Mouse (Mus musculus): ENCODE measurements around the gene Scaf11. TPM values are rescaled to one million over a fixed set of nuclear protein-coding genes. Genes with fewer than 3 reads are reported as not detected.

Scaf11 gene
- polyA plus RNA-seq, 2 experiments, result 51.4 to 93.7 TPM

GRCm38 (mm10) chr15:96395071-96395470, 65.6 kb downstream of the Scaf11 start:
- Histone ChIP-seq H3K36me3 (ENCODE audit: control insufficient read depth, insufficient read depth, low read length) (peaks cover 81% of the 10 kb centered on the region), H3K9me3 (ENCODE audit: control insufficient read depth, low read length) (no peaks in the 10 kb centered on the region), H3K4me2 (replicated peaks; ENCODE audit: low read depth, low read length, severe bottlenecking) (no peak overlapping the region), H3K4me1 (ENCODE audit: control insufficient read depth, insufficient read depth, low read length) (no peaks in the 10 kb centered on the region), H3K9ac (ENCODE audit: low read depth, low read length, severe bottlenecking) (no peak overlapping the region), H3K27me3 (ENCODE audit: control insufficient read depth, insufficient read depth, low read length) (no peaks in the 10 kb centered on the region), H3K4me3 (replicated peaks; ENCODE audit: low read length) (no peak overlapping the region), H3K27ac (replicated peaks; ENCODE audit: low read depth, low read length) (no peak overlapping the region)
- DNase-seq (ENCODE audit: low spot score), result no peak
- no peak for TF ChIP-seq POLR2A (IDR thresholded peaks at IDR 0.05; ENCODE audit: borderline replicate concordance, extremely low read depth, insufficient read depth, insufficient read length)
- ATAC-seq (ENCODE audit: low FRiP score, low read depth), result no peak
- WGBS, result 95% methylated on average over 6 of the region's 6 CpGs

- Histone ChIP-seq H3K27ac (replicated peaks; ENCODE audit: low read depth, low read length) (no peak overlapping the region), H3K36me3 (ENCODE audit: control insufficient read depth, insufficient read depth, low read length) (peaks cover 76% of the 10 kb centered on the region), H3K9ac (ENCODE audit: low read depth, low read length, severe bottlenecking) (no peak overlapping the region), H3K4me2 (replicated peaks; ENCODE audit: low read depth, low read length, severe bottlenecking) (no peak overlapping the region), H3K4me1 (ENCODE audit: control insufficient read depth, insufficient read depth, low read length) (no peaks in the 10 kb centered on the region), H3K27me3 (ENCODE audit: control insufficient read depth, insufficient read depth, low read length) (no peaks in the 10 kb centered on the region), H3K4me3 (replicated peaks; ENCODE audit: low read length) (no peak overlapping the region), H3K9me3 (ENCODE audit: control insufficient read depth, low read length) (no peaks in the 10 kb centered on the region)
- 90% methylated on average over 3 of the region's 3 CpGs for WGBS
- ATAC-seq (ENCODE audit: low FRiP score, low read depth), result no peak
- TF ChIP-seq POLR2A (IDR thresholded peaks at IDR 0.05; ENCODE audit: borderline replicate concordance, extremely low read depth, insufficient read depth, insufficient read length), result no peak
- no peak for DNase-seq (ENCODE audit: low spot score)
These were observed 67.8 kb downstream of the Scaf11 start for GRCm38 (mm10) chr15:96392878-96393277.

GRCm38 (mm10) chr15:96388565-96388964, 72.1 kb downstream of the Scaf11 start:
- Histone ChIP-seq H3K4me1 (ENCODE audit: control insufficient read depth, insufficient read depth, low read length) (no peaks in the 10 kb centered on the region), H3K27me3 (ENCODE audit: control insufficient read depth, insufficient read depth, low read length) (no peaks in the 10 kb centered on the region), H3K9me3 (ENCODE audit: control insufficient read depth, low read length) (no peaks in the 10 kb centered on the region), H3K4me2 (replicated peaks; ENCODE audit: low read depth, low read length, severe bottlenecking) (no peak overlapping the region), H3K27ac (replicated peaks; ENCODE audit: low read depth, low read length) (no peak overlapping the region), H3K9ac (ENCODE audit: low read depth, low read length, severe bottlenecking) (no peak overlapping the region), H3K36me3 (ENCODE audit: control insufficient read depth, insufficient read depth, low read length) (peaks cover 69% of the 10 kb centered on the region), H3K4me3 (replicated peaks; ENCODE audit: low read length) (no peak overlapping the region)
- no peak for DNase-seq (ENCODE audit: low spot score)
- no peak for ATAC-seq (ENCODE audit: low FRiP score, low read depth)
- WGBS, result 67% methylated on average over 1 of the region's 1 CpGs
- TF ChIP-seq POLR2A (IDR thresholded peaks at IDR 0.05; ENCODE audit: borderline replicate concordance, extremely low read depth, insufficient read depth, insufficient read length), result no peak

- DNase-seq (ENCODE audit: low spot score) (no peak), ATAC-seq (ENCODE audit: low FRiP score, low read depth) (no peak)
- Histone ChIP-seq H3K4me1 (ENCODE audit: control insufficient read depth, insufficient read depth, low read length) (no peaks in the 10 kb centered on the region), H3K27me3 (ENCODE audit: control insufficient read depth, insufficient read depth, low read length) (no peaks in the 10 kb centered on the region), H3K36me3 (ENCODE audit: control insufficient read depth, insufficient read depth, low read length) (peaks cover 76% of the 10 kb centered on the region), H3K9me3 (ENCODE audit: control insufficient read depth, low read length) (no peaks in the 10 kb centered on the region), H3K9ac (ENCODE audit: low read depth, low read length, severe bottlenecking) (no peak overlapping the region), H3K27ac (replicated peaks; ENCODE audit: low read depth, low read length) (no peak overlapping the region), H3K4me2 (replicated peaks; ENCODE audit: low read depth, low read length, severe bottlenecking) (no peak overlapping the region), H3K4me3 (replicated peaks; ENCODE audit: low read length) (no peak overlapping the region)
- no peak for TF ChIP-seq POLR2A (IDR thresholded peaks at IDR 0.05; ENCODE audit: borderline replicate concordance, extremely low read depth, insufficient read depth, insufficient read length)
- 92% methylated on average over 11 of the region's 11 CpGs for WGBS
These were observed 78.4 kb downstream of the Scaf11 start for GRCm38 (mm10) chr15:96382223-96382622.

GRCm38 (mm10) chr15:96377701-96378100, 82.9 kb downstream of the Scaf11 start:
- Histone ChIP-seq H3K27me3 (ENCODE audit: control insufficient read depth, insufficient read depth, low read length) (no peaks in the 10 kb centered on the region), H3K9me3 (ENCODE audit: control insufficient read depth, low read length) (no peaks in the 10 kb centered on the region), H3K4me2 (replicated peaks; ENCODE audit: low read depth, low read length, severe bottlenecking) (no peak overlapping the region), H3K27ac (replicated peaks; ENCODE audit: low read depth, low read length) (0 out of 2 replicates have a peak overlapping the region, but pooled peaks have one; percentile 33), H3K9ac (ENCODE audit: low read depth, low read length, severe bottlenecking) (no peak overlapping the region), H3K4me3 (replicated peaks; ENCODE audit: low read length) (no peak overlapping the region), H3K36me3 (ENCODE audit: control insufficient read depth, insufficient read depth, low read length) (peaks cover 70% of the 10 kb centered on the region), H3K4me1 (ENCODE audit: control insufficient read depth, insufficient read depth, low read length) (peaks cover 6% of the 10 kb centered on the region)
- TF ChIP-seq POLR2A (IDR thresholded peaks at IDR 0.05; ENCODE audit: borderline replicate concordance, extremely low read depth, insufficient read depth, insufficient read length), result no peak
- DNase-seq (ENCODE audit: low spot score) (no peak), ATAC-seq (ENCODE audit: low FRiP score, low read depth) (no peak)
- WGBS, result 87% methylated on average over 7 of the region's 7 CpGs

GRCm38 (mm10) chr15:96377263-96377662, 83.4 kb downstream of the Scaf11 start:
- peaks cover 6% of the 10 kb centered on the region for H3K4me1 ChIP-seq (ENCODE audit: control insufficient read depth, insufficient read depth, low read length)
- H3K4me3 ChIP-seq (replicated peaks; ENCODE audit: low read length), result no peak overlapping the region
- 48% methylated on average over 5 of the region's 5 CpGs for WGBS
- H3K9ac ChIP-seq (ENCODE audit: low read depth, low read length, severe bottlenecking), result no peak overlapping the region
- ATAC-seq (ENCODE audit: low FRiP score, low read depth) (no peak), DNase-seq (ENCODE audit: low spot score) (peak; percentile 16)
- H3K27me3 ChIP-seq (ENCODE audit: control insufficient read depth, insufficient read depth, low read length), result no peaks in the 10 kb centered on the region
- H3K4me2 ChIP-seq (replicated peaks; ENCODE audit: low read depth, low read length, severe bottlenecking), result no peak overlapping the region
- H3K27ac ChIP-seq (replicated peaks; ENCODE audit: low read depth, low read length), result 0 out of 2 replicates have a peak overlapping the region, but pooled peaks have one; percentile 5
- H3K36me3 ChIP-seq (ENCODE audit: control insufficient read depth, insufficient read depth, low read length), result peaks cover 70% of the 10 kb centered on the region
- H3K9me3 ChIP-seq (ENCODE audit: control insufficient read depth, low read length), result no peaks in the 10 kb centered on the region
- no peak for TF ChIP-seq POLR2A (IDR thresholded peaks at IDR 0.05; ENCODE audit: borderline replicate concordance, extremely low read depth, insufficient read depth, insufficient read length)
